Mouse (Mus musculus): ENCODE data around the gene Zfp281.

Gene Zfp281

DNA sequence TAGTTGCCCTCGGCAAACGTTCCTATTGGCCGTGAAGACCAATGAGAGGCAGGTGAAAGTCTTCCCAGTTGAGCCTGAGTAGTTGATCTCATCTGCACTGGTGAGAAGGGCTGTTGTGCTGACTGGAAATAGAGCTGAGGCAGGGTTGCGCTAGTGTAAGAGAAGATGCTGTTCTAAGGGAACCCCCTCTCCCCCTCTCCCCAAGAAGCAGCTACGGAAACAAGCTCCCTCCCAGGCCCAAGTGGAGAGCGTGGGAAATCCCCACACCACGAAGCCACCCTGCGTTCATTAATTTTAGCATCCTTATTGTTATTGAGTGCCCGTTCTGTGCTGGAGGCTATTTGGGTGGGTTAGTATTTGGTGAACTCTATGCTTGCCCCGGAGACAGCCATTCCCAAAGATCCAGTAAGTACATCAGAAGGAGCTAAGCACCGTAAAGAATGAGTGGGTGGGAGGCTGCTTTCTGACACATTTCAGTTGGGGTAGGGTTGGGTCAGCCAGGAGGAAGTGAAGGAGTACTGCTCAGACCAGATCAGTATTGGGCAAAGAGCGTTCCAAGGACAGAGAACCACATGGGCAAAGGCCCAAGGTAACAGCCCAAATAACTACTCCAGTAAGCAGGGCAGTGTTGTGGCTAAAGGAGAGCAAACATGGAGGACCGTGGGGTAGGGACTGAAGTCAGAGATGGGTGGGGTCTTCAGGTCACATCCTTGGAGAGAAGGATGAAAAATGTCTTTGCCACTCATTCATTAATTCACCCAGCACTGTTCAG lies 33.9 kb downstream of the Zfp281 start:
- DNase-seq (ENCODE audit: low spot score in 2 of 2) = no peak

DNA sequence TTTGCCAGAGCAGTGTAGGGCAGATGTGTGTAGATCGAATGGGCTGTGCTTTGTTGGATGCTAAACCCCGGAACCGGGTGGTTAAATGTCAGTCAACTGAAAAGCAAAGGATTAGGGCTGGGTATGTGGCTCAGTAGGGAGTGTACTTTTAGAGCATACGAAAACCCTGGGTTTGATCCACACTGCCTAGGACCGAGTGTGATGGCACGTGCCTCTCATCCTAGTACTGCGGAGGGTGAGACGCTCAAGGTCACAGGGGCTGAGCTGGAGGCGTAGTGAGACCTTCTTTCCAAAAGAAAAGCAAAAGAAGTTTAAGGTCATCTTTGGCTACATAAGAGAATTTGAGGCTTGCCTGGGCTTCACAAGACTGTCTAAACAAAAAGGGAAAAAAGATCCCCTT lies 34.6 kb downstream of the Zfp281 start:
- DNase-seq (ENCODE audit: low spot score in 2 of 2) = no peak

DNA sequence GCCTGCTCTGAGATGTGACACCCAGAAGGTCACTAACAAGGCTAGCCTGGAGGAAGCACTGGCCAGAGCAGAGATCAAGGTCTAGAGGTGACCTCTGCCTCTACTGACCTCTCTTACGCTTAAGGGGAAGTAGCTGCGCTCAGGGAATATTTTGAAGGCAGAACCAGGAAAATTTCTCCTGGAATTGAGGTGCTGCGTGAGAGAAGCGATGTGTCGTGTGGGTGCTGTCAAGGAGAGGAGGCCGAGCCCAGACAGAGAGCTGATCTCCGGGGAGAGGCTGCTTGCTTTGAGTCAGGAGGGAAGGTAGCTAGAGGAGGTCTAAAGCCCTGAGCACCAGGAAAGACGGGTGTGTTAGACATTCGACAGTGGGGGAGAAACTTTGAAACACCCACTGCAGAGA lies 35.2 kb downstream of the Zfp281 start:
- no peak for DNase-seq (ENCODE audit: low spot score in 2 of 2)

- no peak for DNase-seq (ENCODE audit: low spot score in 2 of 2)
Measured at GRCm38 (mm10) chr1:136661511-136661910, 36.8 kb downstream of the Zfp281 start.

GRCm38 (mm10) chr1:136661939-136662563 lies 37.4 kb downstream of the Zfp281 start:
- DNase-seq (ENCODE audit: low spot score in 2 of 2) = no peak

- DNase-seq (ENCODE audit: low spot score in 2 of 2) = no peak
Measured at GRCm38 (mm10) chr1:136664921-136665582, 40.4 kb downstream of the Zfp281 start.

- no peak for DNase-seq (ENCODE audit: low spot score in 2 of 2)
Measured at GRCm38 (mm10) chr1:136666513-136666912, 41.8 kb downstream of the Zfp281 start.

- DNase-seq (ENCODE audit: low spot score in 2 of 2) = no peak
Measured at GRCm38 (mm10) chr1:136669926-136670325, 45.2 kb downstream of the Zfp281 start.

GRCm38 (mm10) chr1:136670421-136670820 lies 45.7 kb downstream of the Zfp281 start:
- no peak for DNase-seq (ENCODE audit: low spot score in 2 of 2)

GRCm38 (mm10) chr1:136671767-136672434 lies 47.2 kb downstream of the Zfp281 start:
- no peak for DNase-seq (ENCODE audit: low spot score in 2 of 2)

- no peak for DNase-seq (ENCODE audit: low spot score in 2 of 2)
Measured at GRCm38 (mm10) chr1:136672564-136672963, 47.9 kb downstream of the Zfp281 start.

GRCm38 (mm10) chr1:136673293-136673692 lies 48.6 kb downstream of the Zfp281 start:
- DNase-seq (ENCODE audit: low spot score in 2 of 2) = no peak

- no peak for DNase-seq (ENCODE audit: low spot score in 2 of 2)
Measured at GRCm38 (mm10) chr1:136674548-136675455, 50.1 kb downstream of the Zfp281 start.

DNA sequence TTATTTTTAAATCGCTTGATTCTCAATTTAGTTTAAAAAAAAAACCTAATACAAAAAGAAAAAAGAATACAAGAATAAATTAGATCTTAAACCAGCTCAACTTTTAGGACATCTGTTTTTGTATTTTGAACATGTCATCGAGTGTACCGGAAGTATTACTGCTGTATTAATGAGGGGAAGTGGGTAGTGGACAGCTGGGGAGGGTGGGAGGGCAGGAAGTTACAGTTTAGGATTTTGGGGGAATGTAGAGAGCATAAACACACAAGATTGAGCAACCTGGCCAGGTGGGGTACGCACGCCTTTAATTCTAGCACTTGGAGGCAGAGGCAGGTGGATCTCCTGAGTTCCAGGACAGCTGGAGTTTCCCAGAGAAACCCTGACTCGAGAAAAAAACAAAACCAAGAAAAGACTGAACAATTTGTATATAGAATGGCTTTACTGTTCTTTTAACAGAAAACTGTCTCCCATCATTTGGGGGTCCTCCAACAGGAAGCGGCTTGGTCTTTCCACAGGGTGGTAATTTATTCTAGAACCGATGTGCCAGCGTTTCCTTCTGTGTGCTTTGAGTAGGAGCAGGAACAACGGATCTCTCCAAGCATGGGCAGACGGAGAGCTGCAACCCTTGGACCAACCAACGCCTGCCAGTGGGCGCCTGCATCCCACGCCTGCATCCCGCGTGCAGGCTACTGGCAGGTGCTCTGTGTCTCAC lies 51.2 kb downstream of the Zfp281 start:
- no peak for DNase-seq (ENCODE audit: low spot score in 2 of 2)

- DNase-seq (ENCODE audit: low spot score in 2 of 2) = no peak
Measured at GRCm38 (mm10) chr1:136676445-136676755, 51.7 kb downstream of the Zfp281 start.

- DNase-seq (ENCODE audit: low spot score in 2 of 2) = no peak
Measured at GRCm38 (mm10) chr1:136677847-136678325, 53.2 kb downstream of the Zfp281 start.

DNA sequence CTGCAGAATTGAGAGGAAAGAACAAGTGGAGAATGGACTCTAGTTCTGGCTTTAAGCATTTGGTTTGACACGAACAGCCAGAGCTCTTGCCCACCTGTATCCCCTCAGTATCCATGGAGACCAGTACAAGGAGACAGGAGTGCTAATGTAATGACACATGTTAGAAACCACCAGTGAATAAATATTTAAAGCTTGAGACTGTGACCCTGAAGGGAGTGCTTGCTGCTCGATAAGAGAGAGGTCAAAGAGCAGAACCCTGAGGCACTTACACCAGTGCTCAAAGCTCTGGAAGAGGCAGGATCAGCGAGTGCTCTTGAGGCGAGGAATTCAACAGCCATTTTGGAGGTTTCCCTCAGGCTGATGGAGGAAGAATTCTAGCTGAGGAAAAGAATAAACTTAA lies 54.1 kb downstream of the Zfp281 start:
- no peak for DNase-seq (ENCODE audit: low spot score in 2 of 2)
